Comparison of ENCODE assay signal across 23 mouse cellular contexts in the genomic region with DNA sequence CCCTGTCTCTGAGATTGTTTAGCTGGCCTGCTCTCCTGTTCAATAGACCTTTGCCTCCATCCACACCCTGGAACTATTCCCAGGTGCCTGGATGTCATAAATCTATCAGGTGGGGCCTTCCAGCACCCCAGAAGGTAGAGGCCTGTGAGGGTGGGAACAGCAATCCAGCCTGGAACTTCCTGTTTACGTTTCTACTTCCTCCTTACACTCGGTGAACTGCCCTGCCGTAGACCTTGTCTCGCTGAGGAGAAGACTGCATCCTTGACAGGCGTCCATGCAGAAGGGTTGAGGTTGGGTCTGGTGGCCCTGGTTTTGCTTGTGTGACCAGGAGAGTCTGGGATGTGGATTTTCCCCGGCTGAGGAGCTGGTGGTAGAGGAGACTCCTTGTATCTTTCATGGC. TPM values are rescaled to one million over a fixed set of nuclear protein-coding genes. Genes with fewer than 3 reads are reported as not detected.
DNase-seq lines count a peak whose midpoint lies in the region; ATAC-seq and TF ChIP-seq lines count a peak whose summit lies in the region.
"Had no signal": no experiment of that assay in that cellular context is flagged by ENCODE, and none has a peak within 500 bp of the region (broad histone marks: within the 10 kb centered on the region; RNA-seq: fewer than 3 reads in every experiment).

No protein-coding gene starts in this region.

- peak overlapping the region; percentile 19; the same call in 1 of the 2 replicates for H3K4me2 ChIP-seq in intestine, embryonic 15.5 days (replicated peaks)
- H3K4me2 ChIP-seq in stomach, postnatal 0 days (replicated peaks; ENCODE audit: low read depth): no peak overlapping the region
- H3K4me2 ChIP-seq in hindbrain, embryonic 11.5 days (replicated peaks; ENCODE audit: low read depth, low read length): no peak overlapping the region
- no peak overlapping the region for H3K4me2 ChIP-seq in kidney, embryonic 14.5 days (replicated peaks; ENCODE audit: low read depth, low read length)
- H3K4me2 ChIP-seq: embryonic facial prominence, embryonic 13.5 days; forebrain, embryonic 12.5 days; hindbrain, embryonic 13.5 days had no signal

- H3K9ac ChIP-seq in intestine, embryonic 15.5 days: no peak overlapping the region
- H3K9ac ChIP-seq in stomach, postnatal 0 days (ENCODE audit: low read length): no peak overlapping the region
- no peak overlapping the region for H3K9ac ChIP-seq in hindbrain, embryonic 11.5 days (ENCODE audit: low read depth, low read length)
- H3K9ac ChIP-seq in kidney, embryonic 14.5 days (ENCODE audit: low read depth, low read length): no peak overlapping the region
- H3K9ac ChIP-seq: embryonic facial prominence, embryonic 13.5 days; forebrain, embryonic 12.5 days; forebrain, postnatal 0 days; hindbrain, embryonic 13.5 days had no signal

- no peaks in the 10 kb centered on the region for H3K36me3 ChIP-seq in intestine, embryonic 15.5 days
- no peaks in the 10 kb centered on the region for H3K36me3 ChIP-seq in limb, embryonic 10.5 days
- no peaks in the 10 kb centered on the region for H3K36me3 ChIP-seq in stomach, postnatal 0 days (ENCODE audit: control insufficient read depth, insufficient read depth, low read length)
- H3K36me3 ChIP-seq in hindbrain, embryonic 11.5 days (ENCODE audit: control insufficient read depth, insufficient read depth, low read length): no peaks in the 10 kb centered on the region
- H3K36me3 ChIP-seq in kidney, embryonic 14.5 days (ENCODE audit: control insufficient read depth, insufficient read depth, low read length): no peaks in the 10 kb centered on the region
- H3K36me3 ChIP-seq: embryonic facial prominence, embryonic 13.5 days; forebrain, embryonic 12.5 days; heart, embryonic 10.5 days; hindbrain, embryonic 13.5 days had no signal

- no peak for TF ChIP-seq EP300 in stomach, postnatal 0 days (optimal IDR thresholded peaks at IDR 0.05)

- no peaks in the 10 kb centered on the region for H3K27me3 ChIP-seq in intestine, embryonic 15.5 days (replicated peaks)
- no peaks in the 10 kb centered on the region for H3K27me3 ChIP-seq in limb, embryonic 10.5 days (ENCODE audit: low read depth, poor library complexity, severe bottlenecking)
- no peaks in the 10 kb centered on the region for H3K27me3 ChIP-seq in stomach, postnatal 0 days (ENCODE audit: control insufficient read depth, insufficient read depth, low read length)
- no peaks in the 10 kb centered on the region for H3K27me3 ChIP-seq in hindbrain, embryonic 11.5 days (ENCODE audit: control insufficient read depth, insufficient read depth, low read length)
- H3K27me3 ChIP-seq in kidney, embryonic 14.5 days (ENCODE audit: control insufficient read depth, insufficient read depth, low read length): no peaks in the 10 kb centered on the region
- H3K27me3 ChIP-seq: embryonic facial prominence, embryonic 13.5 days; forebrain, embryonic 12.5 days; hindbrain, embryonic 13.5 days had no signal

- no peak overlapping the region for H3K4me3 ChIP-seq in intestine, embryonic 15.5 days (replicated peaks)
- no peak overlapping the region for H3K4me3 ChIP-seq in limb, embryonic 10.5 days
- H3K4me3 ChIP-seq in stomach, postnatal 0 days (ENCODE audit: low read depth, low read length): no peak overlapping the region
- no peak overlapping the region for H3K4me3 ChIP-seq in hindbrain, embryonic 11.5 days (ENCODE audit: low read depth, low read length)
- H3K4me3 ChIP-seq in kidney, embryonic 14.5 days (ENCODE audit: low read length): no peak overlapping the region
- H3K4me3 ChIP-seq: embryonic facial prominence, embryonic 13.5 days; forebrain, embryonic 12.5 days; heart, embryonic 10.5 days; hindbrain, embryonic 13.5 days had no signal

- no peaks in the 10 kb centered on the region for H3K9me3 ChIP-seq in intestine, embryonic 15.5 days
- H3K9me3 ChIP-seq in limb, embryonic 10.5 days (replicated peaks): no peaks in the 10 kb centered on the region
- no peaks in the 10 kb centered on the region for H3K9me3 ChIP-seq in stomach, postnatal 0 days (ENCODE audit: control insufficient read depth, low read length)
- H3K9me3 ChIP-seq in hindbrain, embryonic 11.5 days (ENCODE audit: control insufficient read depth, low read length): no peaks in the 10 kb centered on the region
- no peaks in the 10 kb centered on the region for H3K9me3 ChIP-seq in kidney, embryonic 14.5 days (ENCODE audit: control insufficient read depth, low read length)
- H3K9me3 ChIP-seq: embryonic facial prominence, embryonic 13.5 days; forebrain, embryonic 12.5 days; heart, embryonic 10.5 days; hindbrain, embryonic 13.5 days had no signal

- TF ChIP-seq CTCF in stomach, postnatal 0 days (IDR thresholded peaks at IDR 0.05; ENCODE audit: low read depth): no peak

- ATAC-seq in granulocyte monocyte progenitor cell, adult 5-6 weeks (replicated peaks; ENCODE audit: poor library complexity, severe bottlenecking): peak; percentile 55; the same call in 1 of the 2 replicates
- peak; percentile 95 for ATAC-seq in intestine, embryonic 15.5 days
- no peak for ATAC-seq in stomach, postnatal 0 days (ENCODE audit: low FRiP score, low TSS enrichment)
- no peak for ATAC-seq in hindbrain, embryonic 11.5 days (ENCODE audit: low FRiP score)
- ATAC-seq in kidney, embryonic 14.5 days (ENCODE audit: low FRiP score, low TSS enrichment): no peak
- ATAC-seq: forebrain, postnatal 0 days; hindbrain, postnatal 0 days had no signal

- no peaks in the 10 kb centered on the region for H3K4me1 ChIP-seq in intestine, embryonic 15.5 days (replicated peaks)
- no peaks in the 10 kb centered on the region for H3K4me1 ChIP-seq in limb, embryonic 10.5 days
- H3K4me1 ChIP-seq in stomach, postnatal 0 days (replicated peaks; ENCODE audit: control insufficient read depth, insufficient read depth): no peaks in the 10 kb centered on the region
- no peaks in the 10 kb centered on the region for H3K4me1 ChIP-seq in hindbrain, embryonic 11.5 days (replicated peaks; ENCODE audit: control insufficient read depth, insufficient read depth, low read length)
- H3K4me1 ChIP-seq in kidney, embryonic 14.5 days (ENCODE audit: control insufficient read depth, insufficient read depth, low read length): no peaks in the 10 kb centered on the region
- H3K4me1 ChIP-seq: embryonic facial prominence, embryonic 13.5 days; forebrain, embryonic 12.5 days; heart, embryonic 10.5 days; hindbrain, embryonic 13.5 days had no signal

- peak; percentile 18 for DNase-seq in limb, embryonic 10.5 days (ENCODE audit: low spot score)
- DNase-seq in stomach, postnatal 0 days (ENCODE audit: low spot score): peak; percentile 8
- DNase-seq in spleen, adult 12 weeks (ENCODE audit: low spot score): no peak
- DNase-seq in hindbrain, embryonic 11.5 days (ENCODE audit: low spot score): no peak
- DNase-seq: adrenal gland, postnatal 10 days; cerebellum, adult 11-12 months; cerebellum, adult 9-10 months; cerebellum, postnatal 25 days; forebrain, postnatal 0 days; gastrocnemius, postnatal 14 days; heart, postnatal 10 days; heart, postnatal 4 days had no signal

- 27% methylated on average over 6 of the region's 6 CpGs for WGBS in intestine, embryonic 15.5 days
- 75% methylated on average over 6 of the region's 6 CpGs for WGBS in limb, embryonic 10.5 days
- 60% methylated on average over 6 of the region's 6 CpGs for WGBS in stomach, postnatal 0 days
- WGBS in hindbrain, embryonic 11.5 days: 86% methylated on average over 6 of the region's 6 CpGs
- WGBS in kidney, embryonic 14.5 days: 72% methylated on average over 6 of the region's 6 CpGs

- H3K27ac ChIP-seq in intestine, embryonic 15.5 days: no peak overlapping the region
- H3K27ac ChIP-seq in limb, embryonic 10.5 days: no peak overlapping the region
- no peak overlapping the region for H3K27ac ChIP-seq in stomach, postnatal 0 days (replicated peaks)
- no peak overlapping the region for H3K27ac ChIP-seq in hindbrain, embryonic 11.5 days (ENCODE audit: low read depth, low read length)
- no peak overlapping the region for H3K27ac ChIP-seq in kidney, embryonic 14.5 days (ENCODE audit: low read depth, low read length)
- H3K27ac ChIP-seq: embryonic facial prominence, embryonic 13.5 days; forebrain, embryonic 12.5 days; heart, embryonic 10.5 days; hindbrain, embryonic 13.5 days; hindbrain, postnatal 0 days had no signal

RNA-seq across cellular contexts. Expression of a gene that starts 5.7 kb away (rescaled TPM):
- not detected in 2 replicates for total RNA-seq in granulocyte monocyte progenitor cell, adult 5-6 weeks (2014; fragmentation: Nextera tagmentation)
- total RNA-seq in granulocyte monocyte progenitor cell, adult 5-6 weeks (2017): not detected in 2 replicates
- not detected in 2 replicates for polyA plus RNA-seq in intestine, embryonic 15.5 days (2015; fragmentation: Nextera tagmentation; extraction: Ambion mirVana)
- polyA plus RNA-seq in limb, embryonic 10.5 days (2016; fragmentation: Nextera tagmentation; extraction: Ambion mirVana): not detected in 2 replicates
- not detected in 2 replicates for polyA plus RNA-seq in stomach, postnatal 0 days (2015; fragmentation: Nextera tagmentation; extraction: Ambion mirVana)
- polyA plus RNA-seq in hindbrain, embryonic 11.5 days (2014; fragmentation: Nextera tagmentation; extraction: Ambion mirVana): not detected in 2 replicates
- polyA plus RNA-seq in kidney, embryonic 14.5 days (2014; fragmentation: Nextera tagmentation; extraction: Ambion mirVana): not detected in 2 replicates
- total RNA-seq: adrenal gland, postnatal 10 days; ES-E14; forebrain, postnatal 0 days; gastrocnemius, adult 18-20 months; gastrocnemius, postnatal 14 days; heart, postnatal 10 days; heart, postnatal 4 days; hindbrain, postnatal 0 days had no signal
- polyA plus RNA-seq: embryonic facial prominence, embryonic 13.5 days; forebrain, embryonic 12.5 days; forebrain, postnatal 0 days; heart, embryonic 10.5 days; heart, embryonic 14.5 days; hindbrain, embryonic 13.5 days; hindbrain, postnatal 0 days had no signal

RNA-seq across cellular contexts. Expression of a gene that starts 7.6 kb away (rescaled TPM):
- 14.6 and 18.7 TPM in 2 replicates for total RNA-seq in granulocyte monocyte progenitor cell, adult 5-6 weeks (2014; fragmentation: Nextera tagmentation)
- 7.5 and 8.2 TPM in 2 replicates for total RNA-seq in granulocyte monocyte progenitor cell, adult 5-6 weeks (2017)
- 23.6 and 23.8 TPM in 2 replicates for polyA plus RNA-seq in intestine, embryonic 15.5 days (2015; fragmentation: Nextera tagmentation; extraction: Ambion mirVana)
- 6.2 and 7.3 TPM in 2 replicates for polyA plus RNA-seq in limb, embryonic 10.5 days (2016; fragmentation: Nextera tagmentation; extraction: Ambion mirVana)
- polyA plus RNA-seq in stomach, postnatal 0 days (2015; fragmentation: Nextera tagmentation; extraction: Ambion mirVana): 17.7 and 21.0 TPM in 2 replicates
- polyA plus RNA-seq in hindbrain, embryonic 11.5 days (2014; fragmentation: Nextera tagmentation; extraction: Ambion mirVana): 15.6 and 17.5 TPM in 2 replicates
- 11.5 and 12.0 TPM in 2 replicates for polyA plus RNA-seq in kidney, embryonic 14.5 days (2014; fragmentation: Nextera tagmentation; extraction: Ambion mirVana)

Comparison
In these comparisons a context has a peak if more than half of its experiments do, and no peak if none do; other contexts are left out.
1. ATAC-seq: peak in granulocyte monocyte progenitor cell, adult 5-6 weeks (single experiment) and intestine, embryonic 15.5 days (single experiment); none in stomach, postnatal 0 days (single experiment), hindbrain, embryonic 11.5 days (single experiment) and kidney, embryonic 14.5 days (single experiment).
2. DNase-seq: peak in limb, embryonic 10.5 days (single experiment) and stomach, postnatal 0 days (single experiment); none in spleen, adult 12 weeks (single experiment) and hindbrain, embryonic 11.5 days (single experiment).